Mouse (Mus musculus) kidney, postnatal 0 days (tissue): ENCODE measurements around the gene Cacna1s. TPM values are rescaled to one million over a fixed set of nuclear protein-coding genes. Genes with fewer than 3 reads are reported as not detected.

Experiments used
- ATAC-seq: fragments of 200-750 bp; cut with Nextera tagmentation; replicated peaks from 2 replicates; pipeline ENCODE4 v1.8.0; 2017; ENCODE audit warnings: low read depth, moderate number of reproducible peaks, moderate TSS enrichment, moderate library complexity; ENCODE audit not compliant: low FRiP score
- DNase-seq: peaks from one replicate; pipeline ENCODE4 v3.0.0-alpha.2; 2016; ENCODE audit warnings: low spot score
- H3K27ac ChIP-seq: fragments of 300-500 bp; sonication (generic); 2 replicates; pipeline ENCODE4 v1.5.1; 2014; ENCODE audit warnings: mild to moderate bottlenecking
- H3K27me3 ChIP-seq: fragments of 300-500 bp; sonication (generic); 2 replicates; pipeline ENCODE4 v1.6.1; 2014; ENCODE audit warnings: low read length, mixed read lengths; ENCODE audit not compliant: insufficient read depth
- H3K36me3 ChIP-seq: fragments of 300-500 bp; sonication (generic); 2 replicates; pipeline ENCODE4 v1.6.1; 2014; ENCODE audit warnings: low read length, mixed read lengths; ENCODE audit not compliant: insufficient read depth
- H3K4me1 ChIP-seq: fragments of 300-500 bp; sonication (generic); replicated peaks from 2 replicates; pipeline ENCODE4 v1.6.1; 2014; ENCODE audit warnings: antibody characterized with exemption, low read length, mixed read lengths; ENCODE audit not compliant: insufficient read depth
- H3K4me2 ChIP-seq: fragments of 300-500 bp; sonication (generic); 2 replicates; pipeline ENCODE4 v1.6.1; 2014; ENCODE audit warnings: mild to moderate bottlenecking, low read length, moderate library complexity, mixed read lengths
- H3K4me3 ChIP-seq: fragments of 300-500 bp; sonication (generic); replicated peaks from 2 replicates; pipeline ENCODE4 v1.5.1; 2014; ENCODE audit warnings: low read depth, low read length
- H3K9ac ChIP-seq: fragments of 300-500 bp; sonication (generic); 2 replicates; pipeline ENCODE4 v1.6.1; 2014; ENCODE audit warnings: low read depth, low read length
- H3K9me3 ChIP-seq: fragments of 300-500 bp; sonication (generic); replicated peaks from 2 replicates; pipeline ENCODE4 v1.6.1; 2016; ENCODE audit warnings: low read length, inconsistent platforms, mixed read lengths
- CTCF ChIP-seq: IDR thresholded peaks from 2 replicates; pipeline ENCODE4 v1.5.1; 2016; ENCODE audit warnings: antibody characterized with exemption, low read depth, mild to moderate bottlenecking, moderate library complexity
- WGBS: fragments of 180-500 bp; shearing (Covaris S2); extraction: QIAGEN DNeasy Blood & Tissue Kit; methylation state at CpG from one replicate; pipeline ENCODE4 v1.1.7; 2014; 5-methylcytosine and 5-hydroxymethylcytosine counted together
- polyA plus RNA-seq: library from polyadenylated mRNA; unstranded; fragments of >200 nt; fragmentation: Nextera tagmentation; extraction: Ambion mirVana; gene quantifications from 2 replicates; pipeline ENCODE4 v1.2.1, GENCODE M21; 2015

Gene Cacna1s
- polyA plus RNA-seq, 1 experiment from 2014 or later = 0.20 TPM

- no peak for TF ChIP-seq CTCF
- H3K4me3 ChIP-seq = no peak overlapping the region
- peaks cover 28% of the 10 kb centered on the region for H3K27me3 ChIP-seq
- ATAC-seq = no peak
- 73% methylated on average over 9 of the region's 9 CpGs for WGBS
- no peaks in the 10 kb centered on the region for H3K9me3 ChIP-seq
- no peaks in the 10 kb centered on the region for H3K36me3 ChIP-seq
- peaks cover 7% of the 10 kb centered on the region; the same call in 1 of the 2 replicates for H3K4me1 ChIP-seq
- H3K4me2 ChIP-seq = no peak overlapping the region
- DNase-seq = no peak
- no peak overlapping the region for H3K27ac ChIP-seq
- H3K9ac ChIP-seq = no peak overlapping the region
These were observed 4.7 kb upstream of the Cacna1s start for GRCm38 (mm10) chr1:136047894-136048293.

GRCm38 (mm10) chr1:136050312-136051012 lies 2.1 kb upstream of the Cacna1s start, which contains the start of gene Ascl5:
Gene Ascl5 (plus strand): TSS chr1:136050804.
- peak within 1 kb of the TSS; percentile 24; the same call in 1 of the 2 replicates for H3K4me3 ChIP-seq
- H3K27me3 ChIP-seq = peaks cover 29% of the 10 kb centered on the region
- WGBS = 25% methylated on average over 29 of the region's 29 CpGs
- no peak for TF ChIP-seq CTCF
- DNase-seq (no peak), ATAC-seq (no peak)
- peaks cover 7% of the 10 kb centered on the region; the same call in 1 of the 2 replicates for H3K4me1 ChIP-seq
- no peaks in the 10 kb centered on the region for H3K9me3 ChIP-seq
- H3K9ac ChIP-seq = no peak within 1 kb of the TSS
- H3K36me3 ChIP-seq = no peaks in the 10 kb centered on the region
- H3K4me2 ChIP-seq = peak within 1 kb of the TSS; percentile 42
- H3K27ac ChIP-seq = no peak within 1 kb of the TSS

- H3K36me3 ChIP-seq = no peaks in the 10 kb centered on the region
- H3K4me3 ChIP-seq = peak overlapping the region; percentile 24; the same call in 1 of the 2 replicates
- no peaks in the 10 kb centered on the region for H3K9me3 ChIP-seq
- peak overlapping the region; percentile 42 for H3K4me2 ChIP-seq
- H3K4me1 ChIP-seq = peaks cover 7% of the 10 kb centered on the region; the same call in 1 of the 2 replicates
- under 1% methylated on average over 36 of the region's 36 CpGs for WGBS
- no peak overlapping the region for H3K9ac ChIP-seq
- H3K27ac ChIP-seq = no peak overlapping the region
- H3K27me3 ChIP-seq = peaks cover 29% of the 10 kb centered on the region
- TF ChIP-seq CTCF = no peak
- DNase-seq (no peak), ATAC-seq (peak; percentile 19)
These were observed 1.6 kb upstream of the Cacna1s start for GRCm38 (mm10) chr1:136051013-136051315.

GRCm38 (mm10) chr1:136051465-136051864 lies 1.1 kb upstream of the Cacna1s start:
- Histone ChIP-seq H3K4me2 (peak overlapping the region; percentile 42; the same call in 1 of the 2 replicates), H3K27me3 (peaks cover 29% of the 10 kb centered on the region), H3K4me1 (peaks cover 7% of the 10 kb centered on the region; the same call in 1 of the 2 replicates), H3K27ac (no peak overlapping the region), H3K4me3 (0 out of 2 replicates have a peak overlapping the region, but pooled peaks have one; percentile 24), H3K9ac (no peak overlapping the region), H3K9me3 (no peaks in the 10 kb centered on the region), H3K36me3 (no peaks in the 10 kb centered on the region)
- peak; percentile 87 for TF ChIP-seq CTCF
- WGBS = under 1% methylated on average over 6 of the region's 6 CpGs
- ATAC-seq = peak; percentile 78
- DNase-seq = peak; percentile 98

GRCm38 (mm10) chr1:136055771-136056170 lies 3.2 kb downstream of the Cacna1s start:
- no peak for DNase-seq
- Histone ChIP-seq H3K4me2 (no peak overlapping the region), H3K27me3 (peaks cover 14% of the 10 kb centered on the region), H3K4me3 (no peak overlapping the region), H3K9ac (no peak overlapping the region), H3K27ac (no peak overlapping the region), H3K4me1 (peaks cover 5% of the 10 kb centered on the region; the same call in 1 of the 2 replicates), H3K9me3 (no peaks in the 10 kb centered on the region), H3K36me3 (no peaks in the 10 kb centered on the region)
- TF ChIP-seq CTCF = no peak
- WGBS = 77% methylated on average over 3 of the region's 3 CpGs
- ATAC-seq = no peak

GRCm38 (mm10) chr1:136058594-136058993 lies 6.0 kb downstream of the Cacna1s start:
- Histone ChIP-seq H3K4me1 (no peaks in the 10 kb centered on the region), H3K27me3 (no peaks in the 10 kb centered on the region), H3K36me3 (no peaks in the 10 kb centered on the region), H3K9me3 (no peaks in the 10 kb centered on the region), H3K9ac (no peak overlapping the region), H3K4me3 (no peak overlapping the region), H3K27ac (no peak overlapping the region), H3K4me2 (no peak overlapping the region)
- ATAC-seq (no peak), DNase-seq (no peak)
- no peak for TF ChIP-seq CTCF
- 34% methylated on average over 3 of the region's 3 CpGs for WGBS
